Mouse (Mus musculus) heart, adult 8-10 months (tissue): ENCODE measurements around the gene Morn3. TPM values are rescaled to one million over a fixed set of nuclear protein-coding genes. Genes with fewer than 3 reads are reported as not detected.
A peak's percentile ranks its signal among the peaks of the same experiment; 100 is the strongest.
"Not testable (repeated sequence)": the region's sequence is repeated elsewhere in the genome, so short reads cannot be mapped to it uniquely, and the experiment has no call there.

Experiments
- DNase-seq: peaks from one replicate; pipeline ENCODE4 v3.0.0; 2022; ENCODE audit warnings: low spot score
- total RNA-seq, 4 experiments: library from RNA; stranded (reverse); gene quantifications; 2 replicates each; pipeline ENCODE4 v1.2.4; 2022

Morn3 gene
- total RNA-seq: not detected

DNA sequence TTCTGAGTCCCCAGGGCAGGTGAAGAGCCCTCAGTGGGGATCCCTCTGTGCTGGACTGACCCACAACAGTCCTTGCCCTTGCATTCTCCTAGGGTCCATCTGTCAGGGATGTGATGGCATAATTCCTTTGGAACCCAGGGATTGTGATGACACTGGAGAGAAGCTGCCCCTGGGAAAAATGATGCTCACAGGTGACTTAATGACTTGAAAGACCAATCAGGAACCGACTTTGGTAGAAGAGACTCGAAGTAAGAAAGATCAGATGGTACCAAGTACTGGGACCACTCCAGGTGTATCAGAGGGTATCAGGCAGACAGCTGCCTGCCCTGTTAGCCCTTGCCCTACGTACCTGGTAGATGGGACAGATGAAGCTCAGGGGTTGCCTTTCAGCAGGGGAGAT, at the start of gene Morn3:
Gene Morn3, minus strand, starts transcription at position 101 of the 400 bp plus-strand sequence.
- DNase-seq: no peak

DNA sequence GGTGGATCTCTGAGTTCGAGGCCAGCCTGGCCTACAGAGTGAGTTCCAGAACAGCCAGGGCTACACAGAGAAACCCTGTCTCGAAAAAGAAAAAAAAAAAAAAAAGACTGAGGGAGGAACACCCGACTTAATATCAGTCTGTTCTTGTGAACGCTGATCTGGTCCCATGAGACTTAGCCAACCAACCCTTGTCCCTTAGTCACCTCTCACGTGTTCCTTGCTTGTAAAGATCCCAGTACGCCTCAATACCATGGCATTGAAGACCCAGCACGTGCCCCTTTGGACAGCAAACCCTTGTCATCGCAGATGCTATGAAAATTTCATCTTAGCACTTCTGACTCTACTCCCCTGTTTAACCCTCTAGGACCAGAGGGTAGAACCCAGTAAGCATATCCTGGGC, 49.5 kb upstream of the Morn3 start:
- DNase-seq: no peak

DNA sequence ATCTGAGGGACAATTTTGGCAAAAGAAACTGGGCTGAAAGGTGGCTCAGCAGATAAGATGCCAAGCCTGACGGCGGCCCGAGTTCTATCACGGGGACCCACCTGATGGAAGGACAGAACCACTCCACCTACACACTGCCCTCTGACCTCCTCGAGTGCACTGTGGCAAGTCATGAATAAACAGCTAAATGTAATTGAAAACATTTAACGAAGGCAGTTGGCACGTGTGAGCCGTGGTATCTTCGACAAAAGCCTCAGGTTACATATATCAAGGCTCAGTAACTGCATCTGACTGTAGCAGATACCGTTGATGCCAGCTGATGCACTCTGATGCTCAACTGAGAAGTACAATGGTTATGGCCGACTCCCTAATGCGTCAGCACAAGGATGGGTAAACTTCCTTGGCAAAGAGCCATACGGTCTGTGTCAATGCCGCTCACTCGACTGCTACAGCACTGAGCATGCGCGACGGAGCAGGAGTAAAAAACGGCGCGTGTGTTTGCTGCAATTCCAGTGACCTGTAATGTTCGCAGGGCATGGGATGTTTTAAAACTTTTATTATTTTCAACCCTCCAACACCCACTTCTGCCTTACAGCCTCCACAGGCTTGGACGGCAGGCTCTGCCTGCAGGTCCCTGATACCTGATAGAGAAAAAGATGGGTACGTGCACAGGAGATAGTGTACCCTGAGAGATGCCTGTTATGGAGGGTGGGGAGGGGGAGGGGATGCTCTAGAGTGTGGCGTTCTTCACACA, 47.6 kb upstream of the Morn3 start:
- DNase-seq: no peak

DNA sequence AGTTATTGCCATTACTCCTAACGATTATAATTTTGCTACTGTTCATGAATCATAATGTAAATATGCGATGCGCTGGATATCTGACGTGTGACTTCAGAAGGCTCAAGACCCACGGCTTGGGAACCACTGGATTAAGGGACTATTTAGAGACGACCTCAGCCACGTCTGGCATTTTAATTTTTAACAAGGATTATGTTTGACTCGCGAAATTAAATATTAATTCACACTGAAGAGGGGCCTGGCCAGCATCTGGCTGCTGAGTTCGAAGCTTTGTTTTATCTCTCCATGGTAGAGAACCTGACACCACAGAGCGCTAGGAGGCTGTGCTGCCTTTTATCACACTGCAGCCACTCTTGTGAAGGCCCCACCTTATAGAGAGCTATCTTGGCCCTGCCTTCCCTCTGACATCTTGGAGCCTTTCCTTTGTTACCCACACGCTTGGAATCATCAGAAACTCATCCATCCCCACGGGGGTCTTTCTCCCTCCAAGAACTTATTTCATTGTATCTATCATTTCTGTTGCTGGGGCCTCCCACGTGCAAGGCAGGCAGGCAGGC, 46.3 kb upstream of the Morn3 start:
- DNase-seq: no peak

DNA sequence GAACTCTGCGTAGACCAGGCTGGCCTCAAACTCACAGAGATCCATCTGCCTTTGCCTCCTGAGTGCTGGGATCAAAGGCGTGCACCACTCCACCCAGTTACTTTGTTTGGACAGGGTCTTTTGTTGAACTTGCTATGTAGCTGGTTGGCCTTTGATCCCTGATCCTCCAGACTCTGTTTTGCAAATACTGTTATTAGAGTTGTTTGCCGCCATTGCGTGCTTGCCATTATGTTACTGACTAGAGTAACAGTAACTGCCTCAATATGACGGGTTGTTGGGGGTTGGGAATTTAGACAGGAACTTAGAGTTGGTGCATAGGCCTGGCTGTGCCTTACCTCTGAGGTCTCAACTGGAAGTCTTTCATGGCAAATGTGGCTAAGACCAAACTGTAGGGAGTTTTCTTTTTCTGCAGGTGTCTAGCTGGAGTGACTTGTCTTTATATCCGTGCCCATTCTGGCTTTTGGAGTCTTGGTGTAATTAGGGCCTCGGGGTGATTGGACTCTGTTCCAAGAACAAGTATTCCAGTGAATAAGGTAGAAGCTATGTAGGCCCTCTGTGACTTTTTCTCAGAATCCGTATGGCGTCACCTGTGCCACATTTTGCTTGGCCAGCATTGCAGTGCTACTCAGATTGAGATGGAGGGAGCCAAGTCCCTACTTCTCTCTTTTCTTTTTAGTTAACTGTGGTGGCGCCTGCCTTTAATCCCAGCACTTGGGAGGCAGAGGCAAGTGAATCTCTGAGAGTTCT, 43.9 kb upstream of the Morn3 start:
- no peak for DNase-seq

DNA sequence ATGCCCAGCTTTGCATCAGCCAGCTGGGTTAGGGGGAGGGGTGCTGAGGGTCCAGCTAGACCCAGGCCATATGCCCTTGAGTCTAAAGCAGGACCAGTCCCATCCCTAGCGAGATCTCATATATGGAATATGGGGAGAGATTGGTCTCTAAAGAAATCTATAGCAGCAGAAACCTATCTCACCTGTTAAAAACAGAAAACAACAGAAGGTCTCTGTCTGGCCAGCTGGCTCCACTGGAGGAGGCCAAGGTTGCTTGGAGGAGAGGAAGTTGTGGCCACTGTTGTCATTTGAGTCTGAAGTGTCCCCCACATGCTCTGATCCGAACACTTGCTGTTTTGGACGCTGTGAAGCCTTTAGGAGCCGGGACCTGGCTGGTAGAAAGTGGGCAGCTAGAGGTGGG, 42.0 kb upstream of the Morn3 start:
- DNase-seq: no peak

DNA sequence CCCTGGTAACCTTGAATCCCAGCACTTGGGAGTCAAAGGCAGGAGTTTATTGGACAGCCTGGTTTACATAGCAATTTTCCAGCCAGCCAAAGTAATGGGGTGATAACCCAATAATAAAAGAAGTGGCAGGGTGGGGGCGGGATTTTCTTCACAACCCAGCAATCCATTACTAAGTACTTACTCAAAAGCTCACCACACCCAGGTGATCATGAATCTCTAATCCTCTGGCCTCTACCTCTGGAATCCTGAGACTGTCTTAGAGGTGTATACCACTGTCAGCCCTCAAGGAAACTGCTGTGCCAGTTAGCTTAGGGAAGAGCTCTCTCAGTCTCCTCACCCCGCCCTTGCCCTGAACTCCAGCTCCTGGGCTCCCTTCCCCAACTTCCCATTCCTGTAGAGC, 39.7 kb upstream of the Morn3 start:
- no peak for DNase-seq

DNA sequence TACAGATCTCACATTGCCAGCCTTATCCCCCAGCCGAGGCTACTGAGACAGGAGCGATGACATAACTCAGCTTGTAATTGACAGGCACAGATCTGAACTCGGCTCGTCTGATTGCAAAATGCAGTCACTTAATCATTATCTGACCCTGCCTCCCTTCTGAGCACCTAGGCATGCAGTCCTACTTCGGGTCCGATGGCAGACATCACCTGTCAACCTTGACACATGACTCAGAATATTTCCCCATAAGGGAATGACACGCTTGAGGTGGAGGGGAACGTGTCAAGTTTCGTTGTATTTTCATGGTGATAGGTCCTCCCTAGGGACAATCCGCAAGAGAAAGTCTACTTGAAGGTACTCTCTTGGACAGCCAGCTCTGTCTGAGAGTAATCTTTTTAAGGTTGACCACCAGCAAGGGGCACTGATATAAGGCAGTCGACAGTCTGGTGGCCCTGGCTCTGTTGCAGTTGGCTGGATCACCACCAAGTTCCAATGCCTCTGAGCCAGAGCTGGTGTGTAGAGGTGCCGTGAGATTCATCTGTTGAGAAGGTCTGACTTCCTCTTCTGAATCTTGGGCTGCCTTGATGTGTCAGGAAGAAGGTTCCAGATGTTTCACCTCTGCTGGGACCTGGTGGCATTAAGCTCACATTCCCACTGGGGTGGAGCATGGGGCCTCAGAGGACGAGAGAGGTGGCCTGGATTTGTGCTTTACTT, 36.7 kb upstream of the Morn3 start:
- no peak for DNase-seq

DNA sequence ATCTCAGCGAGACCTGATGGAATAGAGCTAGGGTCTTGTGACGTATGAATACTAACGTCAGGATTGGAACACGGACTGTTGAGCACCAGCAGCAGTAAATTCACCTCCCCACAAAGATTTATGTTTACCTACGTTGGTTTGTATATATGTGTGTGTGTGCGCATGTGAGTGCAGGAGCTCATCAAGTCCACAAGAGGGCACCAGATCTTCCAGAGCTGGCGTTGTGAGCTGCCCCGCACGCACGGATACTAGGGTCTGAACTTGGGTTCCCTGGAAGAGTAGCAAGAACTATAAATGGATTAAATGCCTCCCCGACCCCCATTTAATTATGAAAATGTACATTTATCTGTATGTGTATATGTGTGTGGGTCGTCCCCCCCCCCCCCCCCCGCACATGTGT, 33.7 kb upstream of the Morn3 start:
- DNase-seq: no peak

DNA sequence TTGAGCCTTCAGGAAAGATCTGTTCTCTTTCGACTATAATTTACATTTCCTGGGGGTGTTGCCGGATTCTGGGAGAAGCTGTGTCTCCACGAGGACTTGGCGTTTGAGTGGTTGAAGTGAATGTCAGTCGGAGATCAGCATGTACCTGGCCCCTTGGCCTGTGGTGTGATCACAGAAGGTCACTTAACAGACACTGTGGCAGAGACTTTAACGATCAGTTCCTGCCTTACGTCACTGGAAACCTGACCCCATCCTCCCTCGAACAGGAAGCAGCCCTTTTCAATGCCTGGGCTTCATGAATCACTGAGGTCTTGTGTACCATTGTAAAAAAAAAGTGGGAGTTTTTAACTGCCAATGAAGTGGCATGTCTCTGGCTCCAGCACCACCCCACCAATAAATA, 33.2 kb upstream of the Morn3 start:
- DNase-seq: no peak

DNA sequence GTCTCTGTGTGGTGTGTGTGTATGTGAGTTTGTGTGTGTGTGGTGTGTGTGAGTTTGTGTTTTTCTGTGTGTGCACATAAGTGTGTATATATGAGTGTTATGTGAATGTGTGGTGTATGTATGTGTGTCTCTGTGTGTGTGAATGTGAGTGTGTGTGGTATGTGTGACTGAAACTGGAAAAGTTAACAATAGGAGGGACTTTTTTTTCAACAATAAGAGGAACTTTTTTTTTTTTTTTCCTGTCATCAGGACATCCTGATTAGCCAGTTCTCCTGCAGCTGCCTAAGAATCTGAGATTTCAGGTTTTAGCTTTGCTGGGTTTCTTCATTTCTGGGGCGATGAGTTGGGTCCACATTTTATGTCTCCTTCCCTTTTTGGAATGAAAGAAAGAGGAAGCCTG, 32.8 kb upstream of the Morn3 start:
- no peak for DNase-seq

DNA sequence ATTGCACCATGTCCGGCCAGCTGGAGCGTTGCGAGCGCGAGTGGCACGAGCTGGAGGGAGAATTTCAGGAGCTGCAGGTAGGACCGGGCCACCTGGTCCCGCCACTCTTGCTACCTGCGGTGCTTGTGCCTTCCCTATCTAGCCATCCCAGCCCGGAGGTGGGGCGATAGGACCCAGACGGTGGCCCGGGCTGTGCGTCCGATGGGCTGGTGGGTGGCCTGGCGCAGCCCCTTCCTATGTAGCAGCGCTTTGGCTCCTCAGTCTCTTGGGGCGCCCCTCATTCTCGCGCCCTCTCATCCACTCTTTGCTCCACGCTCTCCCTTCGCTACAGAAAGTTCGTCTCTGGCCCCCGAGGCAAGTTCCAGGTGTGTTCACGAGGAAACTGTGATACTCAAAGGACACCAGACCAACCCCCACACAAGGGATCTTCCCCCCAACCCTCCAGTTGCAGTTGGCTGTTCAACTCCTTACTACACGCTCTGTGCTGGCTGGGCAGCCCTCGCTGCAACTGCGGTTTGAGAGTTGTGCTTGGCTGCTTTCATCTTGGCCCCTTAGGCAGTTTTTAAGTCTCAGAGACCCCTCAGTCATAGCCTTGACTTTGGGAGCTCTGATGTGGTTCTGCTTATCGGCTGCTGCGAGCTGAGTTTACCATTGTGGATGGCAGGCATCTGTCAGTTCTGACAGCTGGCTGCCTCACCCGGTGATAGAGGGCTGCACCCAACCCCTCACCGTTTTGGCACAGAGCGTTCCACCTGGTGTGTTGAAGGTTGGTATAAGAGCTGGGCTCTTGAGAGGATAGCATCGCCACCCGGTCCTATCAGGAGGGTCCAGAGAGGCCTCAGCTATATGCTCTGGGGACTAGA, 29.8 kb upstream of the Morn3 start:
- DNase-seq: no peak

DNA sequence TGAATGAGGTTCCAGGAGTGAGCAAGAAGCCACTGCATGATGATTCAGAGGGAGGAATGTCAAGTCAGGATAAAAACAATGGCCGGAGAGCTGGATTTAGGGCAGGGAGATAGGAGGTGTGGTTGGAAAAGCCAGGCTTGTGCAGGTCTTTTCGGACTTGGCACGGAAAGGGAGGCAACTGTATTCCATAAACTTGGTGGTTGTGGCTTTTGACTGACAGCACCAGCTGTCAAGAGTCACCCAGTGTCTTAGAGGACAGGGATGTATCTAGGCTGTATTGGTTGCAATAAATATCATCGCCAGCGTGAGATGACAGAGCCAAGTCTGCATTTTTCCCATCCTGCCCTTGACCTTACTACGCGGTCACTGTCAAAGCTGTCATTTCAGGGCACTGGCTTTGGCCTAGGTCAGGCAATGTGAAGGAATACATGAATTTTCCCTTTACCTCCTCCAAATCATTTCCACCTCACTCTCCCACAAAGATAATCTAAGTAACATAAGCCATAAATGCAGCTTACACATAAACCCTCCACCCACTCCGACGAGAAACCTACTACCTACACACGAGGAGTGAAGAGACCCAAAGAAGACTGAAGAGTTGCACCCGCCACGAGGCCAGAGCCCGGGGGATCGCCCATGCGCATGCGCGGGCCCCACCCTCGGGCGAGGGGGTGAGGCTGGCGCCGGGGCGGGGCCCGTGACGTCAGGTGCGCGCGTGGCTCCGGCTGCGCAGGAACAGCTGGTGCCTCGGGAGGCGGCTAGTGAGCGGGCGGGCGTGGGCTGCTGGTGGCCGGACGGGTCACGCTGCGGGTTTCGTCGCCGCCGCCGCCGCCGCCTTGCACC, 29.0 kb upstream of the Morn3 start:
- DNase-seq: peak; percentile 92

DNA sequence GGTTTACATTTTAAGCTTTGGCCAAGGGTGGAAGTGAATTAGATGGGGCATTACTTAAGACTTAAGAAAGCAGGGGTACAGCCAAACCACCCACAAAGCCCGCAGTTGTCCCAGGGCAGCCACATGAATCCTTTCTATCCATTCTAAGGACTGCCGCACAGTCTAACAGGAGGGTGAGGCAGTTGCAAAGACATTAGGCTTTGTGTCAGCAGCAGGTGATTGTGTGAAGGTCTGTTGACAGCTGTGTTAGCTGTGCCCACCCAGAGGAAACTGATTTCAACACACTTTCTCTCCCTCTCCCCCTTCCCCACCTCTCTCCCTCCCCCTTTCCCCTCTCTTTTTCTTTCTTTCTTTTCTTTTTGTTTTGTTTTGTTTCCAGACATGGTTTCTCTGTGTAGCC, 21.9 kb upstream of the Morn3 start:
- DNase-seq: no peak

DNA sequence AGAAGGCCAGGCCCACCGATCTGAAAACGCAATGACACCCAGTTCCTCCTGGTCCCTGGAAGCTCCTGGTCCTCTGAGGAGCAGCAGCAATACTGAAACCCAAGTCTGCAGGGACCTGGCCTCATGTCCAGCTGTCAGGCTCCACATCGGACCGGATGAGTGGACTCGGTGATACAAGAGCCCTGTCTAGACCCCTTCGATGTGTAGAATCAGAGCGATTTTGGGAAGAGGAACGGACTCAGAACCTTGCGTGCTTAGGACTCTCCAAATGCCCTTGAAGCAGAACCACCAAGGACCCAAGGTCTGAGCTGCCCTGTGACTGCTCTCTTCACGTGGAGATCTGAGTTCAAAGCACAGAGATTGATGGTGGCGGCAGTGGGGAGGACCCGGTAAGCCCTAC, 21.3 kb upstream of the Morn3 start, which contains the start of gene Tmem120b:
Gene Tmem120b, plus strand, starts transcription at position 301 of the 400 bp plus-strand sequence.
- no peak for DNase-seq

DNA sequence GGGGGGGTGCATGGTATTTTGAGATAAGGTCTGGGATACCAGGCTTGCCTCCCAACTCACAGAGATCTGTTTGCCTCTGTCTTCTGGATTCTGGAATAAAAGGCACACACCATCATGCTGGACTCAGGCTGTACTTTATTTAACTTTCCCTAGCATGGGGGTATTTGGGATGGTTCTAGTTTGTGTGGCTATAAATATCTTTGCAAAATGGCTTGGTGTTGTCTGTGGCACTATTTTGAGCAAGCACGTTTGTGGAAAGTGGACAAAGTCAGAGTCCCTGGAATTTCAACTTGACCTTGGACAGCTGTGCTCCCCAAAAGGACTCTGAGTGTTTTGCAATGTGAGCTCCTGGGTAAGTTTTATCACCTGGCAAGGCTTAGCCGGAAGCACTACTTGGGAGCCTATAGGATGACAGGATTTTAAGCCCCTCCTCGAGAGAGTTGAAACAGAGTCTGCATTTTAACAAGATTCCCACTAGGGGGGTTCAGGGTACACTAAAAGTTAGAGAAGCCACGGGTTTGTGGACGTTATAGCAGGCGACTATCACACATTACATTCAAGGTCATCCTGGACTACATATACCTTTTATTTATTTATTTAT, 20.7 kb upstream of the Morn3 start:
- DNase-seq: peak; percentile 42

DNA sequence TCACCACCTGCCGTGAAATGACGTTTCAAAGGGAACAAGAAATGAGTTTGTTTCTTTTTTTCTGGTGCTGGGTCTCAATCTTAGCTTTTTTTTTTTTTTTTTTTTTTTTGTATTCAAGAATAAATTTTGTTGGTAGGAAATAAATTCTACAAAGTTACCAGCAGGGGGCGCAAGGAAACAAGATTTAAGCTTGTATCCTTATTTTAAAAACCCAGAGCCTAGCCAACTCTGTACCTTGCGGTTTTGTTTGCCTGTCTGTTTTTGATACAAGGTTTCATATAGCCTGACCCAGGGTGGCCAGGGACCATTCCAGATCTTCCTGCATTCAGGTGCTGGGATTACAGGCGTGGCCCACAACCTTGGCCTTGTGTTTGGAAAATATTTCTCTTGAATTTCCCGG, 17.4 kb upstream of the Morn3 start:
- DNase-seq: peak; percentile 63

DNA sequence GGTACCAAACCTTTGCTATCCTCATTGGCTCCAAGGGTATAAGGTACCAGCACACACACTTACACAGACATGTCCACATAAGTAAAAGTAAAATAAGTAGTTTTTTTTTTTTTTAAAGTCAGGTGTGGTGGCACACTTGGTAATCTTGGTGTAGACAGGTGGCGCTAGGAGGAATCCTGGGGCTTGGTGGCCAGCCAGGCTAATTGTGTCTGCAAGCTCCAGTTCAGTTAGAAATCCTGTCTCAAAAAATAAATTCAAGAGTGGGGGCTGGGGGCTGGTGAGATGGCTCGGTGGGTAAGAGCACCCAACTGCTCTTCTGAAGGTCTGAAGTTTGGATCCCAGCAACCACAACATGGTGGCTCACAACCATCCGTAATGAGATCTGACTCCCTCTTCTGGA, 16.3 kb upstream of the Morn3 start:
- no peak for DNase-seq

DNA sequence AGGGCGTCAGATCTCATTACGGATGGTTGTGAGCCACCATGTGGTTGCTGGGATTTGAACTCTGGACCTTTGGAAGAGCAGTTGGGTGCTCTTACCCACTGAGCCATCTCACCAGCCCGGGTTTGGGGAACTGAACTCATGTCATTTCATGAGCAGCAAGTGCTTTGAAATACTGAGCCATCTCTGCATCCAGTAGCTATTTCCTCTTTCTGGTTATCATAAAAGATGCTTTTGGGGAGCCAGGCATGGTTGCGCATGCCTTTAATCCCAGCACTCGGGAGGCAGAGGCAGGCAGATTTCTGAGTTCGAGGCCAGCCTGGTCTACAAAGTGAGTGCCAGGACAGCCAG, 14.6 kb upstream of the Morn3 start:
- DNase-seq: not testable (repeated sequence)
